Mouse (Mus musculus) midbrain, embryonic 15.5 days (tissue): Measurements from ENCODE around the gene Sec23ip. TPM values are rescaled to one million over a fixed set of nuclear protein-coding genes. Genes with fewer than 3 reads are reported as not detected.
"Not testable (repeated sequence)": the region's sequence is repeated elsewhere in the genome, so short reads cannot be mapped to it uniquely, and the experiment has no call there.

Source experiments
- ATAC-seq: fragments of 200-750 bp; cut with Nextera tagmentation; replicated peaks from 2 replicates; pipeline ENCODE4 v1.8.0; 2017; ENCODE audit warnings: moderate TSS enrichment
- H3K27ac ChIP-seq: fragments of 300-500 bp; sonication (generic); 2 replicates; pipeline ENCODE4 v1.5.1; 2015; ENCODE audit warnings: mild to moderate bottlenecking, inconsistent platforms
- H3K27me3 ChIP-seq: fragments of 300-500 bp; sonication (generic); replicated peaks from 2 replicates; pipeline ENCODE4 v1.6.1; 2015; ENCODE audit warnings: inconsistent platforms
- H3K36me3 ChIP-seq: fragments of 300-500 bp; sonication (generic); replicated peaks from 2 replicates; pipeline ENCODE4 v1.6.1; 2015; ENCODE audit warnings: inconsistent platforms
- H3K4me1 ChIP-seq: fragments of 300-500 bp; sonication (generic); 2 replicates; pipeline ENCODE4 v1.6.1; 2015; ENCODE audit warnings: inconsistent platforms
- H3K4me2 ChIP-seq: fragments of 300-500 bp; sonication (generic); 2 replicates; pipeline ENCODE4 v1.6.1; 2015; ENCODE audit warnings: inconsistent platforms, mild to moderate bottlenecking, moderate library complexity
- H3K4me3 ChIP-seq: fragments of 300-500 bp; sonication (generic); 2 replicates; pipeline ENCODE4 v1.5.1; 2015; ENCODE audit warnings: mild to moderate bottlenecking, inconsistent platforms
- H3K9ac ChIP-seq: fragments of 300-500 bp; sonication (generic); 2 replicates; pipeline ENCODE4 v1.6.1; 2015; ENCODE audit warnings: mild to moderate bottlenecking, inconsistent platforms
- H3K9me3 ChIP-seq: fragments of 300-500 bp; sonication (generic); 2 replicates; pipeline ENCODE4 v1.6.1; 2016; ENCODE audit warnings: inconsistent platforms
- WGBS: fragments of 180-500 bp; shearing (Covaris S2); methylation state at CpG from one replicate; pipeline ENCODE4 v1.1.7; 2015; ENCODE audit warnings: mixed read lengths; 5-methylcytosine and 5-hydroxymethylcytosine counted together
- polyA plus RNA-seq: library from polyadenylated mRNA; unstranded; fragments of >200 nt; fragmentation: Nextera tagmentation; extraction: Ambion mirVana; gene quantifications from 2 replicates; pipeline ENCODE4 v1.2.1, GENCODE M21; 2015

Gene Sec23ip
- polyA plus RNA-seq: 37.7 and 38.5 TPM in 2 replicates

DNA sequence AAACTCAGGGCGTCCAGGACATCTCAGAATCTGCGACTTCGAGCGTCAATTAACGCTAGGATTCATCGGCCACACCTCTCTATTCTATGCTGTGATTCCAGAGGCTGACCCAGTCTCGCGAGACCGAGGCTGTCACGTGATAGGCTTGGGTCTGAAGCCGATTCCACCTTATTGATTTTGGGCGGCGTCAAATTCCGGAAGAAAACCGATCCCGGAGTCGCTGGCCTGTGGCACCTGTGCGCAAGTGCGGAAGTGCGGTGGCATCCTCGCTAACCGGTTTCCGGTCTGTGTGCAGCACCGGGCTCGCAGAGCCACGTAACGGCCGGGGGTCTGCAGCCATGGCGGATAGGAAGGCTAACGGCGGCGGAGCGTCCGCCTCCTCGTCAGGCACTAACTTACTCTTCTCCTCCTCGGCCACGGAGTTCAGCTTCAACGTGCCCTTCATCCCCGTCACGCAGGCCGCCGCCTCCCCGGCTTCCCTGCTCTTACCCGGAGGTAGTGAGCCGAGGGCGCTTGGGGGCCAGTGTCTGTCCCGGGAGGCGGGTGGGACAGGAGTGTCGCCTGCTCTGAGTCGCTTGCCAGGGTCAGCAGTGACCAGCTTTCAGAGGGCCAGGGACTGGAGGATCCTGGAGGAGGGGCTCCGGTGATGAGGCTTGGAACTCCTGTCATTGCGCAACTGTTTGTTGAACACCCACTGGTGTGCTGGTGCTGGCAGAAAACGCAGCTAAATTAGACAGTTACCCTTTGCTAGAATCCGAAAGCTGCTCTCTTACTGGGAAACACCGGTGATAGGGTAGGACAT lies at the start of gene Sec23ip:
TSS of gene Sec23ip (plus strand) at position 260 of the 802 bp plus-strand sequence.
- Histone ChIP-seq H3K36me3 (peaks cover under 1% of the 10 kb centered on the region; the same call in 1 of the 2 replicates), H3K27me3 (no peaks in the 10 kb centered on the region), H3K4me1 (peaks cover 44% of the 10 kb centered on the region), H3K9me3 (no peaks in the 10 kb centered on the region), H3K4me3 (peak within 1 kb of the TSS; percentile 76), H3K9ac (peak within 1 kb of the TSS; percentile 81), H3K4me2 (peak within 1 kb of the TSS; percentile 68), H3K27ac (peak within 1 kb of the TSS; percentile 80)
- WGBS: under 1% methylated on average over 55 of the region's 55 CpGs
- ATAC-seq: peak; percentile 90

DNA sequence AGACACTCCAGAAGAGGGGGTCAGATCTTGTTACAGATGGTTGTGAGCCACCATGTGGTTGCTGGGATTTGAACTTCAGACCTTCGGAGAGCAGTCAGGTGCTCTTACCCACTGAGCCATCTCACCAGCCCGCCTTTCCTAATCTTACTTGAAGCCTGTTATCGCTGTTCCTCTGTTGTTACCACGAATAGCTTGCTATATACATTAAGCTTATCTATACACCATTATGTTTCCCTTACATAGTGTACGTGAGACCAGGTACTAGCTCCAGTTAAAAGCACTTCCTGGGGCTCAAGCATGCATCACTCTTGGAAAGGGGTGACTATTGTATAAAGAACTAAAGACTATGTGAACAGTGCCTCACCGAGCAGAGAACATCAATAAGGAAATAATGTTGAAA lies 44.8 kb upstream of the Sec23ip start:
- H3K4me3 ChIP-seq, H3K4me1 ChIP-seq, H3K9me3 ChIP-seq, H3K9ac ChIP-seq, ATAC-seq, H3K4me2 ChIP-seq, H3K27me3 ChIP-seq, H3K27ac ChIP-seq: not testable (repeated sequence)
- 91% methylated on average over 6 of the region's 6 CpGs for WGBS
- H3K36me3 ChIP-seq: peaks cover 49% of the 10 kb centered on the region

DNA sequence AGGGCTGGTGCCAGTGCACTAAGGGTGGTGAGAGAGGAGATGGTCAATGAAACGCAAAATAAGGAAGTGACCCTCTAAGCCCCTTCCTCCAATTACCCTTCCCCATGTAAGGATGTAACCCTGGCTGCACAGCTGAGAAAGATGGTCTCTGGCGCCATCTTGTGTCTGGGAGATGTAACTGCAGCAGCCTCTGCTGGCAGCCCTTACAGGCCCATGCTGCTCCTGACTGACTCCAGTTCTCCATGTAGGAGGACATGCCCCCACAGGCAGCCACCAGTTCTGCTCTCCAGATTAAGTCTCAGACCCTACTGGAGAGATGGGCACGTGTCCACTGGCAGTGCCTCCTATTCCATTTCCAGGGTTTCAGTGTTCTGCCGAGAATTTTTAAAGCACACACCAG lies 39.0 kb upstream of the Sec23ip start:
- no peaks in the 10 kb centered on the region for H3K27me3 ChIP-seq
- 23% methylated on average over 4 of the region's 4 CpGs for WGBS
- peak; percentile 66 for ATAC-seq
- no peak overlapping the region for H3K4me3 ChIP-seq
- H3K9me3 ChIP-seq: no peaks in the 10 kb centered on the region
- H3K4me1 ChIP-seq: no peaks in the 10 kb centered on the region
- H3K9ac ChIP-seq: no peak overlapping the region
- no peak overlapping the region for H3K27ac ChIP-seq
- peaks cover 81% of the 10 kb centered on the region for H3K36me3 ChIP-seq
- no peak overlapping the region for H3K4me2 ChIP-seq

DNA sequence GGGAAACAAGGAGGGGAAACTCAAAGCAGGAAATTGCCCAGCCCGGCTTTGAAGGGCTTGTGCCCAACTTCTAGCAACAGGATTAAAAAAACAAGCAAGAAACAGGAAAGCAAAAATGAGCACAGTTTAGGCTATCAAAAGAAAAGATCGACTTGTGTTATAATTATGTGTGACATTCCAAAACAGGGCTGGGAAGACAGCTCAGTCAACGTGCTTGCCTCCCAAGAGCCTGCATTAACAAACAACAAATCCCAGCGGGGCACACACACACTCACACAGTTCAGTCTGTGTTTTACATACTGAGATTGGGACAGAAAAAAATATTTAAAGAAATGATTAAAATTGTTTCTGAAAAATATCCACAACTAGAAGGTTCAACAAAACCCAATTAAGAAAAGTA lies 26.8 kb upstream of the Sec23ip start:
- H3K36me3 ChIP-seq: peaks cover 48% of the 10 kb centered on the region
- WGBS: 74% methylated on average over 4 of the region's 4 CpGs
- H3K9me3 ChIP-seq: no peaks in the 10 kb centered on the region
- H3K4me3 ChIP-seq: no peak overlapping the region
- no peak overlapping the region for H3K27ac ChIP-seq
- H3K27me3 ChIP-seq: no peaks in the 10 kb centered on the region
- no peak overlapping the region for H3K9ac ChIP-seq
- no peak for ATAC-seq
- H3K4me1 ChIP-seq: no peaks in the 10 kb centered on the region
- no peak overlapping the region for H3K4me2 ChIP-seq

- peak; percentile 82 for ATAC-seq
- H3K27ac ChIP-seq: no peak overlapping the region
These were observed 20.0 kb upstream of the Sec23ip start for GRCm38 (mm10) chr7:128724761-128725160.

DNA sequence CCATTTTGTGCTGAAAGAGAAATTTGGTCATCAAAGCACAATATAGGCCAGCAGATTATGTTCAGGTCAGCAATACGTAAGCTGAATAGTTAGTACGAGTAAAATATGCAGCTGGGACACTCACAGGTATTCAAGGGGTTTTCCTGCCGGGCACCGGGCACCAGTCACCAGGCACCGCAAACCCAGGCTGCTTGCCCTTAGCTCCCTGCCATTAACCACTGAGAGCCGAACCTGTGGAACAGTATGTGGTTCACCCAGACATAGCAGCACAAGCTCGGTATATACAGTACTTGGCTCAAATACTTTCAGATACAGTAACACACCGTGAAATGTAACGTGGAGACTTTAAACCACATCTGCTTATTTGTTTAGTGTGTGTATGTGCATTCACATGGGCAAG lies 19.6 kb upstream of the Sec23ip start:
- no peak overlapping the region for H3K27ac ChIP-seq
- 0 out of 2 replicates have a peak, but pooled peaks have one; percentile 37 for ATAC-seq

More at GRCm38 (mm10) chr7:128724761-128725160, 20.0 kb upstream of the Sec23ip start:
- Histone ChIP-seq H3K4me3 (no peak overlapping the region), H3K9ac (no peak overlapping the region), H3K27me3 (no peaks in the 10 kb centered on the region), H3K36me3 (peaks cover 9% of the 10 kb centered on the region), H3K4me1 (peaks cover 18% of the 10 kb centered on the region), H3K4me2 (no peak overlapping the region), H3K9me3 (no peaks in the 10 kb centered on the region)
- WGBS: 32% methylated on average over 4 of the region's 4 CpGs

GRCm38 (mm10) chr7:128726999-128727398 lies 17.7 kb upstream of the Sec23ip start:
- WGBS: 38% methylated on average over 10 of the region's 10 CpGs
- no peaks in the 10 kb centered on the region for H3K9me3 ChIP-seq
- H3K27ac ChIP-seq: no peak overlapping the region
- H3K4me2 ChIP-seq: no peak overlapping the region
- H3K36me3 ChIP-seq: peaks cover 6% of the 10 kb centered on the region; the same call in 1 of the 2 replicates
- no peak overlapping the region for H3K9ac ChIP-seq
- no peaks in the 10 kb centered on the region for H3K27me3 ChIP-seq
- ATAC-seq: no peak
- H3K4me1 ChIP-seq: peaks cover 22% of the 10 kb centered on the region
- no peak overlapping the region for H3K4me3 ChIP-seq

More for the DNA sequence above, 19.6 kb upstream of the Sec23ip start:
- Histone ChIP-seq H3K9me3 (no peaks in the 10 kb centered on the region), H3K36me3 (peaks cover 6% of the 10 kb centered on the region; the same call in 1 of the 2 replicates), H3K4me3 (no peak overlapping the region), H3K9ac (no peak overlapping the region), H3K27me3 (no peaks in the 10 kb centered on the region), H3K4me1 (peaks cover 18% of the 10 kb centered on the region), H3K4me2 (no peak overlapping the region)
- 81% methylated on average over 9 of the region's 9 CpGs for WGBS

GRCm38 (mm10) chr7:128727701-128728100 lies 17.0 kb upstream of the Sec23ip start:
- Histone ChIP-seq H3K4me3 (no peak overlapping the region), H3K9ac (no peak overlapping the region), H3K27me3 (no peaks in the 10 kb centered on the region), H3K9me3 (no peaks in the 10 kb centered on the region), H3K4me2 (no peak overlapping the region), H3K36me3 (peaks cover 3% of the 10 kb centered on the region; the same call in 1 of the 2 replicates), H3K27ac (no peak overlapping the region), H3K4me1 (peaks cover 22% of the 10 kb centered on the region)
- no peak for ATAC-seq
- 31% methylated on average over 5 of the region's 5 CpGs for WGBS

DNA sequence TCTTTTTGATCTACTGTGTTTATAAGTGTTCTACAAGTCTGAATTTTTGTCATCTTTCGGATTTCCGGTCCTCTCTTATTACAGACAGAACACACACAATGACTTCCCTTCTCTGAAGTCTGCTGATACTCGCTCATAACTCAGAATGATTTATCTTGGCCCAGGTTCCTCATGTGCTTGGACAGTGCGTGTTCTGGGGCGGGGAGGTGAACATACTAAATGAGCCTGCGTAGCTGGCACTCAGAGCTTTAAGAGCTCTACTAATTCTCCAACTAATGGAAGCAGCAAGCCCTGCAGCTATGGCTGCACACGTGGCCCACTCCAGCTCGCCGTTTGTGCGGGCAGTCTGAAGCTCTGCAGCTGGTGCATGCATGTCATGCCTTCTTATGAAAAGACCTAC lies 16.0 kb upstream of the Sec23ip start:
- H3K4me1 ChIP-seq: peaks cover 22% of the 10 kb centered on the region
- H3K27ac ChIP-seq: no peak overlapping the region
- no peaks in the 10 kb centered on the region for H3K36me3 ChIP-seq
- WGBS: 90% methylated on average over 10 of the region's 10 CpGs
- H3K9ac ChIP-seq: no peak overlapping the region
- H3K4me3 ChIP-seq: no peak overlapping the region
- no peak overlapping the region for H3K4me2 ChIP-seq
- ATAC-seq: no peak
- H3K9me3 ChIP-seq: no peaks in the 10 kb centered on the region
- no peaks in the 10 kb centered on the region for H3K27me3 ChIP-seq

DNA sequence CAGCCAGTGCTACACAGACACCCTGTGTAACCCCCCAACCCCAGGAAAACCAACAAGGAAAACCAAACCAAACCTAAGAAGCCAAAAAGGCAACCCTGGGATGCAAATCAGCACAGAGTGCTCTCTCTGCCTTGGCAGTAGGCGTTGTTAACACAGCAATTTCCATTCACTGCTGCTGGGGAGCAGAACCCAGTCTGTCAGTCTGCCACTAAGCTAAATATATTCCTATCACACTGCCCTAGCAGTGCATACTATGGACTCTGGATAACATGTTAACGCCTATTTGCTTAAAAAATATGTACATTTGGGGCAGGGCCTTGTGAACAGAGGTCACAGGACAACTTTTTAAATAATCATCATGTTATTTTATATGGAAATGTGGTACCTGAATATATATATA lies 13.2 kb upstream of the Sec23ip start:
- H3K9ac ChIP-seq: no peak overlapping the region
- 76% methylated on average over 2 of the region's 2 CpGs for WGBS
- ATAC-seq: no peak
- no peak overlapping the region for H3K27ac ChIP-seq
- no peak overlapping the region for H3K4me3 ChIP-seq
- H3K4me1 ChIP-seq: peaks cover 14% of the 10 kb centered on the region
- H3K4me2 ChIP-seq: no peak overlapping the region
- H3K9me3 ChIP-seq: no peaks in the 10 kb centered on the region
- no peaks in the 10 kb centered on the region for H3K36me3 ChIP-seq
- no peaks in the 10 kb centered on the region for H3K27me3 ChIP-seq

DNA sequence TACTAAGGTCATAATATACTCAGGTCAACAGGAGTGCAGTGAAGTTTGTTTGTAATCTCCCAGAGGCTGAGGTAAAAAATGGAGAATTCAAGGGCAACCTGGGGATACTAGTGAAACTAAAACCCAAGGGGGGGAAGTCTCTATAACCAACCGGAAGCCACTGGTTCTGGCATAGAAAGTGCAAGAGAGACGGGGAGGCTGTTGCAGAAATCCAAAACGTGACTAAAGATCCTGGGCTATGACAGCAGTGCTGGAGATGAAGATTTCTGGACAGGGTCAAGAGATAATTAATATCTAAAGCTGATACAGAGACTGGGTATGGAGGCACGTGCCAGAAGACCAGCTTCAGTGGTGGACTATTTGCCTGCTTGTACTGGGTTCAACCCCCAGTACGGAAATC lies 6.7 kb upstream of the Sec23ip start:
- H3K4me1 ChIP-seq: peaks cover 21% of the 10 kb centered on the region
- H3K27me3 ChIP-seq: no peaks in the 10 kb centered on the region
- no peak overlapping the region for H3K9ac ChIP-seq
- ATAC-seq: no peak
- no peaks in the 10 kb centered on the region for H3K9me3 ChIP-seq
- no peak overlapping the region for H3K4me3 ChIP-seq
- H3K36me3 ChIP-seq: no peaks in the 10 kb centered on the region
- no peak overlapping the region for H3K27ac ChIP-seq
- peak overlapping the region; percentile 69 for H3K4me2 ChIP-seq
- WGBS: 80% methylated on average over 5 of the region's 5 CpGs

- Histone ChIP-seq H3K9ac (peak overlapping the region; percentile 88), H3K4me1 (peaks cover 24% of the 10 kb centered on the region), H3K27ac (no peak overlapping the region), H3K4me2 (peak overlapping the region; percentile 69), H3K9me3 (no peaks in the 10 kb centered on the region), H3K4me3 (peak overlapping the region; percentile 83), H3K36me3 (no peaks in the 10 kb centered on the region), H3K27me3 (no peaks in the 10 kb centered on the region)
- WGBS: under 1% methylated on average over 15 of the region's 15 CpGs
- ATAC-seq: no peak
These were observed 5.7 kb upstream of the Sec23ip start for GRCm38 (mm10) chr7:128739116-128739461.
